Mouse (Mus musculus) layer of hippocampus, postnatal 14 days (tissue): ENCODE measurements at regions not wholly inside any gene's neighbourhood (a gene's known extent, or its start where the extent isn't known, plus 50 kb on each side); places are given as distances from the start of the nearest gene placed in this dataset.

Experiments used
- DNase-seq, 2 experiments: peaks; one replicate each; pipeline ENCODE4 v3.0.0; 2021 to 2022; ENCODE audit warnings: low spot score in 2 of 2, mixed read lengths in 1 of 2

- DNase-seq: no peak
Measured at GRCm38 (mm10) chr2:64860113-64860512, 164.7 kb downstream of the Grb14 start.

DNA sequence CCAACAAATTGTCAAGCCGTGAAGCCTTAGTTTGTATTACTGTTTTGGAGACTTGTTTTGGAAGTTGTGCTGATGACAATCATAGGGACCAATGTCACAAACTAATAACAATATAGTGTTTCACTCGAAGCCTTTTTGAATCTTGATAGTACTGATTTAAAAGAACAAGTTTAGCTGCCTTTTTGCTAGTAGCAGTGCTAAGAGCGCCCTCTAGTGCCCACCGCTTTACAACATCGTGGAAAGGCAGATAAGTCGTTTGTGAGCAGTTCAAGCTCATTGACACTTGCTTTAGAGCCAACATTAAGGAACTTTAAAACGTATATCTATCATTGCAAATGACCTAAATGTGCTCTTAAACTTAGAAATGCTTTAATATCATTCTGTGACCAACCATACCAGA is 170.9 kb downstream of the Grb14 start:
- DNase-seq: peak; percentile 76 to 89

DNA sequence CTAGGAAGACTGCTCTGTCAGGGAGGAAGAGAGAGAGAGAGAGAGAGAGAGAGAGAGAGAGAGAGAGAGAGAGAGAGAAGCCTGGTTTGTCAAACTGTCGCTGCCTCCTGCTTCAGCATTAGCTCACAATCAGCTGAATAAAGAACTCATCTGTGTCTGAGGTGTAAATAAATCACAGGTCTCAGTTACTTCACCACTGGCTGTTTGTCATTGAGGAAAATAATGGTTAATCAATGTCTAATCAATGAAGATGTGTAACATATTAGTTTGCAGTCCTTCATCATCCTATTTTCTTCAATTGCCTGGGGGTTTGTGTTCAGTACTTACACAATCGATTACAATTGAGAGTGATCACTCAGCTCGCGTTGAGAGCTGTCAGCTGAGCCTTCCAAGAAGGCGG is 171.9 kb downstream of the Grb14 start:
- DNase-seq: no peak

DNA sequence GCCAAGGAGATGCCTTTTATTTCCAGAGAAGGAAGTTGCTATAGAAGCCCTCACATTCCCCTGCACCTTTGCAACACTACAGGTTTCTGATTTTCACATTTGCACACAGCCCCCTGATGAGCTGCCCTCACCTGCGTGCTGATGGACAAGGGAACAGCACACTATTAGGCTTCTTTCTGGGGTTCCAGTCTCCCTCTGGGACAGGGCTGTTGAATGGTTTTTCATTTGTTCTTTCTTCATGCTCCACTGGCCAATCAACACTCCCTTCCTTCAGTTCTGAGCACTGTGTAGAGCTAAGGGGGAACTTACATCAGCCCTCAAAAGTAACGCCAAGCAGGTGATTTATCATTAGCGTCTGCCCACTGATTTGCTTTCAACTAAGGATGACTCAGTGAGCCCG is 173.7 kb downstream of the Grb14 start:
- no peak for DNase-seq

GRCm38 (mm10) chr2:64850656-64851055 is 174.1 kb downstream of the Grb14 start:
- no peak for DNase-seq

DNA sequence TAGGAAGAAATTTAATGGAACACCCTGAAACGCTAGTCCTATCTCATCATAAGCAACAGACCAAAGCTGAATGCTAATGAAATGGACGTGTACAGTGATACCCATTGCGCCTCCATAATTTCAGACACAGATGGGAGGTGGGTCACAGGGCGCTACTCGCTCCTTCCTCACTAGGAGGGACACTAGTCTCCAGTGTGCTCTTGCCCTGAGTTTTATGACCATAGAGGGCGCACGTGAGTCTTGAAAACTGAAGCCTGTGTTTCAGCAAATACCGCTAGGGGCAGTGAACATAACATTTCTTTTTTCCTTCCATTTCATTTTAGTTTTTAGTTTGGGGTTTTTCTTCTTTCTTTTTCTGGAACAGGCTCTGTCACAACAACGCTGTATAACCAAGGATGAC is 200.3 kb downstream of the Grb14 start:
- DNase-seq: no peak

- no peak for DNase-seq
Measured at GRCm38 (mm10) chr2:64823905-64824304, 200.9 kb downstream of the Grb14 start.

DNA sequence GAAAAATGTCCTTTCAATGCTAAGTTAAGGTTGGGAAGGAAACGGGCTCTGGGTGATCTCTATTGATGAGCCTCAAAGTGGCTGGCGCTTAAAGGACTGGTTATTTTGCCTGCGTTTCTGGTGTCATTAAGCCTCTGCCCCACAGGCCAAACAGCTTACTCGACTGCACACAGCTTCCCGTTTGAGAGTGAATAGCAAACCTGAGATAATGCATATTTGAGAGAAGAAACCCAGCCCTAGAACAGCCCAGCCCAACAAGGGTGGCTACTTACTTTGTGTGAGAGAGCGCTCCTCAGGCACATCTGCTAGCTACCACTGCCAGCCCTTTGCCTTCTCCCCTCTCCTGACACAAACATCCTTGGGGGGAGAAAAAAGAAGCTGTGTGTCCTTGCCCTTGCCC is 201.7 kb downstream of the Grb14 start:
- DNase-seq: no peak

DNA sequence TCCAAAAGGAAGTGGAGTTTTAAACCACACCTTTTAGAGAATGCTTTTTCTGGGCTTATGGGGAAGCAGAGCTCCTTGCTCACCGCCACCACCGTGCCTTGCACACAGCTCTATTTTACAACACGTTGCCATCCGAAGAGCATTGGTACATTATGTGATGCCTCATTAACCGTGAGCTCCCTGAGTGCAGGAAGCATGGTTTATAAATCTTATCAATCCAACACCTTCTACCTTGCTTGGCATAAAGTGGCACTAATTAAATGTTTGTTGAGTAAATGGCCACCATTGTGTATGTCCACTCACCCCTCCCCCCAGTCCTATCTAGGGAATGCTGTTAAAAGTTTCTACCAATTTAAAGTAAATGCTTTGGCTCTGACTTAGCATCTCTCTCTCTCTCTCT is 206.6 kb downstream of the Grb14 start:
- no peak for DNase-seq
